Mouse (Mus musculus) liver, adult 10 weeks (tissue): Measurements from ENCODE around the gene Dusp16. TPM values are rescaled to one million over a fixed set of nuclear protein-coding genes. Genes with fewer than 3 reads are reported as not detected.

Experiments
- polyA plus RNA-seq: library from polyadenylated mRNA; stranded (reverse); fragments of 350-450 nt; fragmentation: Illumina TruSeq; extraction: RNeasy Lipid Tissue Mini Kit (QIAGEN cat#74804); gene quantifications from one replicate; pipeline ENCODE4 v1.2.3, GENCODE M21; 2014; ENCODE audit warnings: low read depth, low replicate concordance

The Dusp16 gene
- 50.8 TPM for polyA plus RNA-seq

GRCm38 (mm10) chr6:134792141-134793045, at the start of gene Dusp16:
Dusp16 (minus strand) TSS chr6:134792625.

GRCm38 (mm10) chr6:134829786-134830700, 37.6 kb upstream of the Dusp16 start, which contains the start of gene Crebl2:
Crebl2 (plus strand) TSS chr6:134830154.

Other genes with a start within 250 kb of the Dusp16 start
- gene Lrp6, start 225.7 kb downstream of the Dusp16 start, polyA plus RNA-seq: 41.9 TPM
- gene Mansc1, start 160.1 kb downstream of the Dusp16 start, polyA plus RNA-seq: 1.4 TPM
- 3.1 TPM for gene Borcs5, start 153.1 kb downstream of the Dusp16 start, polyA plus RNA-seq
- 40.4 TPM for gene Crebl2, start 37.5 kb upstream of the Dusp16 start, polyA plus RNA-seq
- 1.1 TPM for gene Gpr19, start 106.0 kb upstream of the Dusp16 start, polyA plus RNA-seq
- 32.6 TPM for gene Cdkn1b, start 127.8 kb upstream of the Dusp16 start, polyA plus RNA-seq
- 1.2 TPM for gene Apold1, start 189.1 kb upstream of the Dusp16 start, polyA plus RNA-seq
- gene Ddx47, start 219.0 kb upstream of the Dusp16 start, polyA plus RNA-seq: 73.3 TPM